Mouse (Mus musculus): ENCODE results near the gene Surf2. TPM values are rescaled to one million over a fixed set of nuclear protein-coding genes. Genes with fewer than 3 reads are reported as not detected.
A peak's percentile ranks its signal among the peaks of the same experiment; 100 is the strongest.

The Surf2 gene
- polyA plus RNA-seq, 1 experiment from 2014 or later = 44.5 TPM

DNA sequence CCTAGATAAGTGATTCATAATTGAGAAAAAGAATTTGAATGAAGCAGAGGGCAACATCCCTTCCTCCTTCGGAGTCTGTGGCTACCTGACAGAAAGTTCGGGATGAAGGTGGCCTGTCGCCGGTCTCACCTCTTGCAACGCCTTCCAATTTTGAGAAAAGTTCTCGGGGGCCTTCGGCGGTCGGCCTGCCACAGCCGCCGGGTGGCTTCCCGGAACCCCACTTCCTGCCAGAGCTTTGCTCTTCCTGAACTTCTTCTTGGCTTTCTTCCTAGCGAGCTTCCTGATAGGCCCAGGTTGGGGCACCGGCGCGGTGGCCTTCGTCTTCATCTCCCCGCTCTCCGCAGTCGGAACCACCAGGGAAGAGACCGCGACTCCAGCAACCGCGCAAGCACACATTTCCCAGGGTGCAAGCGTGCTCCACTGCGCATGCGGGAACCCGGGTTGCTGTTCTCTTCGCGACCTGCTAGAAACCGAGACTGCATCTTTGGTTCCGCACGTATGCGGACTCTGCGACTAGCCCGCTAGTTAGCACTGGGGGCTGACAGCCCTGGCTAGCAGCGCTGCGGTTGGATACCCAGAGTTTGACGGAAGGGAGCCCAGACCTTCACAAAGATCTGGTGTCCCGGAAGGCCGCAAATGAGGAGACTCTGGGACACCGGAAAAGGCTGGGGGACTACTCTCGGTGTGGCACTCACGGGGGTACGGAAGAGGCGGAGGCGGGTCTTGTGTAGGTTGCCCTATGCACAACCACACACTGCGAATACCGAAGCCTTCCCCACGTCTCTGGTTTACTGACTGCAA, 48.0 kb downstream of the Surf2 start, which contains the start of gene Rexo4:
Gene Rexo4 (minus strand): TSS at position 464 of the 801 bp plus-strand sequence.
- H3K4me1 ChIP-seq (replicated peaks; ENCODE audit: control insufficient read depth, insufficient read depth, low read length) = 0 out of 2 replicates have a peak, but pooled peaks cover 4% of the 10 kb centered on the region
- under 1% methylated on average over 50 of the region's 50 CpGs for WGBS

GRCm38 (mm10) chr2:26964724-26965370, 48.7 kb downstream of the Surf2 start:
- 0 out of 2 replicates have a peak, but pooled peaks cover 4% of the 10 kb centered on the region for H3K4me1 ChIP-seq (replicated peaks; ENCODE audit: control insufficient read depth, insufficient read depth, low read length)
- H3K4me2 ChIP-seq (ENCODE audit: low read depth, low read length, severe bottlenecking) = peak overlapping the region; percentile 87
- H3K4me3 ChIP-seq (ENCODE audit: low read depth, low read length) = peak overlapping the region; percentile 80
- H3K9me3 ChIP-seq (ENCODE audit: control insufficient read depth, low read length) = no peaks in the 10 kb centered on the region
- 18% methylated on average over 14 of the region's 14 CpGs for WGBS
- peak overlapping the region; percentile 89 for H3K9ac ChIP-seq (ENCODE audit: low read length)
- no peaks in the 10 kb centered on the region; the same call in 1 of the 2 replicates for H3K36me3 ChIP-seq (ENCODE audit: control insufficient read depth, insufficient read depth, low read length)
- H3K27me3 ChIP-seq (ENCODE audit: control insufficient read depth, insufficient read depth, low read length) = no peaks in the 10 kb centered on the region
- peak overlapping the region; percentile 92; the same call in 1 of the 2 replicates for H3K27ac ChIP-seq (ENCODE audit: low read depth, low read length)
- no peak for DNase-seq (ENCODE audit: low spot score)
- no peak for ATAC-seq (replicated peaks; ENCODE audit: low FRiP score)

More for the DNA sequence above, 48.0 kb downstream of the Surf2 start, which contains the start of gene Rexo4:
- no peaks in the 10 kb centered on the region for H3K9me3 ChIP-seq (ENCODE audit: control insufficient read depth, low read length)
- DNase-seq (ENCODE audit: low spot score) = peak; percentile 96
- H3K4me3 ChIP-seq (ENCODE audit: low read depth, low read length) = peak within 1 kb of the TSS; percentile 80
- peak within 1 kb of the TSS; percentile 89 for H3K9ac ChIP-seq (ENCODE audit: low read length)
- no peaks in the 10 kb centered on the region for H3K27me3 ChIP-seq (ENCODE audit: control insufficient read depth, insufficient read depth, low read length)
- peak; percentile 94 for ATAC-seq (replicated peaks; ENCODE audit: low FRiP score)
- no peaks in the 10 kb centered on the region; the same call in 1 of the 2 replicates for H3K36me3 ChIP-seq (ENCODE audit: control insufficient read depth, insufficient read depth, low read length)
- peak within 1 kb of the TSS; percentile 92 for H3K27ac ChIP-seq (ENCODE audit: low read depth, low read length)
- H3K4me2 ChIP-seq (ENCODE audit: low read depth, low read length, severe bottlenecking) = peak within 1 kb of the TSS; percentile 87

DNA sequence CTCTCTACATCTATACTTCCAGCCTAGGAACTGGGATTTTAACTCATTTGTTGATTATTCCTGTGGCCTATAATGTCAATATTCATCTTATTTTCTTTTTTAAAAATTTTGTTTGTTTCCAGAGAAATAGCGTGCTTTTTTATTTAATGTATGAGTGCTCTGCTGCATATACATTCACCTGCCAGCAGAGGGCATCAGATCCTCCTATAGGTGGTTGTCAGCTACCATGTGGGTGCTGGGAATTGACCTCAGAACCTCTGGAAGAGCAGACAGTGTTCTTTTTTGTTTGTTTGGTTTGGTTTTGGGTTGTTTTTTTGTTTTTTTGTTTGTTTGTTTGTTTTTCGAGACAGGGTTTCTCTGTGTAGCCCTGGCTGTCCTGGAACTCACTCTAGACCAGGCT, 51.1 kb downstream of the Surf2 start:
- DNase-seq (ENCODE audit: low spot score) = no peak
- 0 out of 2 replicates have a peak, but pooled peaks cover 4% of the 10 kb centered on the region for H3K4me1 ChIP-seq (replicated peaks; ENCODE audit: control insufficient read depth, insufficient read depth, low read length)
- 78% methylated on average over 2 of the region's 2 CpGs for WGBS
- no peak overlapping the region for H3K4me2 ChIP-seq (ENCODE audit: low read depth, low read length, severe bottlenecking)
- no peak overlapping the region for H3K4me3 ChIP-seq (ENCODE audit: low read depth, low read length)
- ATAC-seq (replicated peaks; ENCODE audit: low FRiP score) = no peak
- no peak overlapping the region for H3K27ac ChIP-seq (ENCODE audit: low read depth, low read length)
- no peak overlapping the region for H3K9ac ChIP-seq (ENCODE audit: low read length)
- no peaks in the 10 kb centered on the region for H3K27me3 ChIP-seq (ENCODE audit: control insufficient read depth, insufficient read depth, low read length)
- no peaks in the 10 kb centered on the region for H3K9me3 ChIP-seq (ENCODE audit: control insufficient read depth, low read length)
- H3K36me3 ChIP-seq (ENCODE audit: control insufficient read depth, insufficient read depth, low read length) = no peaks in the 10 kb centered on the region

Other genes starting within 250 kb of the Surf2 start
- gene Lcn4, start 245.1 kb upstream of the Surf2 start, polyA plus RNA-seq (2014; fragmentation: Nextera tagmentation; extraction: Ambion mirVana) = not detected in 2 replicates
- not detected in 2 replicates for gene Abo, start 51.4 kb upstream of the Surf2 start, polyA plus RNA-seq (2014; fragmentation: Nextera tagmentation; extraction: Ambion mirVana)
- 15.6 and 15.7 TPM in 2 replicates for gene Surf6, start 13.5 kb upstream of the Surf2 start, polyA plus RNA-seq (2014; fragmentation: Nextera tagmentation; extraction: Ambion mirVana)
- gene Med22, start 5.7 kb upstream of the Surf2 start, polyA plus RNA-seq (2014; fragmentation: Nextera tagmentation; extraction: Ambion mirVana) = 112 and 120 TPM in 2 replicates
- gene Rpl7a, start 5.6 kb upstream of the Surf2 start, polyA plus RNA-seq (2014; fragmentation: Nextera tagmentation; extraction: Ambion mirVana) = 647 and 668 TPM in 2 replicates
- 44.1 and 44.6 TPM in 2 replicates for gene Surf1, start 163 bp downstream of the Surf2 start, polyA plus RNA-seq (2014; fragmentation: Nextera tagmentation; extraction: Ambion mirVana)
- gene Surf4, start 17.6 kb downstream of the Surf2 start, polyA plus RNA-seq (2014; fragmentation: Nextera tagmentation; extraction: Ambion mirVana) = 144 and 152 TPM in 2 replicates
- 0.11 TPM in 1 of 2 replicates, not detected in the other for gene Stkld1, start 17.7 kb downstream of the Surf2 start, polyA plus RNA-seq (2014; fragmentation: Nextera tagmentation; extraction: Ambion mirVana)
- gene Rexo4, start 48.0 kb downstream of the Surf2 start, polyA plus RNA-seq (2014; fragmentation: Nextera tagmentation; extraction: Ambion mirVana) = 53.9 and 57.1 TPM in 2 replicates
- 0.08 TPM in 1 of 2 replicates, not detected in the other for gene Adamts13, start 57.0 kb downstream of the Surf2 start, polyA plus RNA-seq (2014; fragmentation: Nextera tagmentation; extraction: Ambion mirVana)
- gene Cacfd1, start 93.6 kb downstream of the Surf2 start, polyA plus RNA-seq (2014; fragmentation: Nextera tagmentation; extraction: Ambion mirVana) = 103 and 109 TPM in 2 replicates
- gene Slc2a6, start 111.6 kb downstream of the Surf2 start, polyA plus RNA-seq (2014; fragmentation: Nextera tagmentation; extraction: Ambion mirVana) = 1.3 and 2.2 TPM in 2 replicates
- not detected in 2 replicates for gene Mymk, start 155.8 kb downstream of the Surf2 start, polyA plus RNA-seq (2014; fragmentation: Nextera tagmentation; extraction: Ambion mirVana)
- 4.0 and 4.4 TPM in 2 replicates for gene Adamtsl2, start 163.0 kb downstream of the Surf2 start, polyA plus RNA-seq (2014; fragmentation: Nextera tagmentation; extraction: Ambion mirVana)
- 0.09 TPM in 1 of 2 replicates, not detected in the other for gene Fam163b, start 226.1 kb downstream of the Surf2 start, polyA plus RNA-seq (2014; fragmentation: Nextera tagmentation; extraction: Ambion mirVana)
- not detected in 2 replicates for gene Dbh, start 248.9 kb downstream of the Surf2 start, polyA plus RNA-seq (2014; fragmentation: Nextera tagmentation; extraction: Ambion mirVana)

All from forebrain, embryonic 11.5 days (tissue).